Mouse (Mus musculus): ENCODE measurements around the gene Zbtb8a.

The Zbtb8a gene

GRCm38 (mm10) chr4:129334677-129335215 is 43.2 kb downstream of the Zbtb8a start:
- DNase-seq: no peak

GRCm38 (mm10) chr4:129332846-129333245 is 45.1 kb downstream of the Zbtb8a start:
- DNase-seq: no peak

GRCm38 (mm10) chr4:129326191-129326590 is 51.7 kb downstream of the Zbtb8a start:
- no peak for DNase-seq

GRCm38 (mm10) chr4:129324756-129325155 is 53.2 kb downstream of the Zbtb8a start:
- no peak for DNase-seq

- DNase-seq: no peak
Measured at GRCm38 (mm10) chr4:129323491-129323890, 54.4 kb downstream of the Zbtb8a start.

GRCm38 (mm10) chr4:129322042-129322441 is 55.9 kb downstream of the Zbtb8a start:
- DNase-seq: no peak

- DNase-seq: no peak
Measured at GRCm38 (mm10) chr4:129320876-129321275, 57.0 kb downstream of the Zbtb8a start.

- no peak for DNase-seq
Measured at GRCm38 (mm10) chr4:129313886-129314285, 64.0 kb downstream of the Zbtb8a start.

- DNase-seq: no peak
Measured at GRCm38 (mm10) chr4:129307936-129308335, 70.0 kb downstream of the Zbtb8a start.

- no peak for DNase-seq
Measured at GRCm38 (mm10) chr4:129304306-129304705, 73.6 kb downstream of the Zbtb8a start.

- no peak for DNase-seq
Measured at GRCm38 (mm10) chr4:129303816-129304215, 74.1 kb downstream of the Zbtb8a start.

Data from cerebellum, postnatal 10 days (tissue).